Mouse (Mus musculus): Measurements from ENCODE around the gene C1s1.

DNA sequence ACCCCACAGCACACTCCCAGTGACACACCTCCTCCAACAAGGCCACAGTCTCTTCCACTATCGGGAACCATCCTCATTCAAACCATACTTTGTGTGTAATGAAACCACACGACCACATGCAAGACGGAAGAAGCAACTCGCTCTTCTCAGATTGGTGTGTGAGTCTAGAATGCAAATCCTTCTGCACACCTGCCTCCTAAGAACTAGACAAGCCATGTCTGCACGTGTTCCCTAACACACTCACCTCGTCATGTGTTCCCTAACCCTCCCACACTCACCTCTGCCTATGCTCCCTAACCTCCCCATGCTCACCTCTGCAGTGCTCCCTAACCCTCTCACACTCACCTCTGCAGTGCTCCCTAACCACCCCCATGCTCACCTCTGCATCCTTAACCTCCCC, 50.7 kb downstream of the C1s1 start:
- no peak for TF ChIP-seq CTCF (conservative IDR thresholded peaks at IDR 0.05 in 1 of 2, IDR thresholded peaks at IDR 0.05 in 1 of 2; ENCODE audit: low read depth in 2 of 2, low read length in 2 of 2)
- no peak for TF ChIP-seq POLR2A (IDR thresholded peaks at IDR 0.05; ENCODE audit: low read depth, low read length)
- no peak; the same call in 1 of the 2 replicates for TF ChIP-seq TCF12 (IDR thresholded peaks at IDR 0.05; ENCODE audit: low read depth, low read length)
- peak; percentile 87; the same call in 1 of the 2 replicates for TF ChIP-seq MAX (IDR thresholded peaks at IDR 0.05; ENCODE audit: low read length)
- no peak for TF ChIP-seq EP300 (IDR thresholded peaks at IDR 0.05; ENCODE audit: low read length)
- TF ChIP-seq MXI1 (IDR thresholded peaks at IDR 0.05; ENCODE audit: low read depth, low read length), result no peak
- TF ChIP-seq ZNF384 (IDR thresholded peaks at IDR 0.05; ENCODE audit: low read depth, low read length), result no peak
- no peak for TF ChIP-seq E2F4 (IDR thresholded peaks at IDR 0.05; ENCODE audit: insufficient replicate concordance, low read depth, low read length)
- TF ChIP-seq ETS1 (conservative IDR thresholded peaks at IDR 0.05; ENCODE audit: low read depth, low read length), result no peak

Data from CH12.LX (cell line).